Mouse (Mus musculus): ENCODE measurements around the gene Apba2. TPM values are rescaled to one million over a fixed set of nuclear protein-coding genes. Genes with fewer than 3 reads are reported as not detected.

The Apba2 gene
- polyA plus RNA-seq, 1 experiment, result not detected

DNA sequence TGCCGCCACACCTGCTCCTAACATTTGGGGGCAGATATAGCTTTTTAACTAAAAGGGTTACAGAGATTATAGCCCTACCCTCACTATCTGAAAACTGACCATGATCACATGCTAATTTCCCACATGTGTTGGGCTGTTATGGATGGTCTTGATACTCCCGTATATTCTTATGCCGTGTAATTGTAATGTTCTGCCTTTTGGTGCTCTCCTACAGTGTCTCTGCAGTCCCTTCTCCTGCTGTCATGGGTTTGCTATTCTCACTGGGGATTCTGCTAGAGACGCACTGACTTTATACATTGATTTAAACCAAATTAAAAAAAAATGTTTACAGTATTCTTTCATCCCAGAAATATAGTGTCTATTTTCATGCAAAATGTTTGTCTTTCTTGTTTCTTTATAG, 157.4 kb downstream of the Apba2 start:
- Histone ChIP-seq H3K27ac (ENCODE audit: control insufficient read depth, insufficient read depth, low read depth, low read length, poor library complexity) (no peak overlapping the region), H3K4me3 (replicated peaks; ENCODE audit: control insufficient read depth, low read depth, low read length) (no peak overlapping the region), H3K4me1 (ENCODE audit: control insufficient read depth, insufficient read depth, low read length) (no peaks in the 10 kb centered on the region)
- no peak for TF ChIP-seq POLR2A (IDR thresholded peaks at IDR 0.05; ENCODE audit: borderline replicate concordance, control insufficient read depth, low read depth, low read length)
- TF ChIP-seq CTCF (IDR thresholded peaks at IDR 0.05; ENCODE audit: control insufficient read depth, insufficient read depth, low read length), result no peak
- 84% methylated on average over 4 of the region's 4 CpGs for WGBS

DNA sequence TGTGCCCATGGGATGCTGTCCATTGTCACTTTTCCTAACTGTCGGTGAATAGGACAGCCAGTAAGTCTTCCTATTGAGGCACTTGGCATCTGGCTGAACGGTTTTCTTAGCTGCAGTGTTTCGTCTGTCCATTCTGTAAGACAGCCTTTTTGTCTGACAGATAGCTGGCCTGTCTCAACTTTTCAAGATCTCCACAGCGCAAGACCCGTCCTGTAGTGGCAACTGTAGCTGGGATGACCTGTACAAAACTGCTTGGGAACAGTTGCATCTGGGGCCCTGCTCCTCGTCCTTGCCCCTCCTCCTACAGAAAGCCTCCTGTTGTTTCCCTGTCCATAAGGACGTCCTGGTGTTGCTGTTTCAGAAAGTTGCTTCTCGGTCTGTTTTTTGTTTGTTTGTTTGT, 157.8 kb downstream of the Apba2 start:
- Histone ChIP-seq H3K4me1 (ENCODE audit: control insufficient read depth, insufficient read depth, low read length) (no peaks in the 10 kb centered on the region), H3K4me3 (replicated peaks; ENCODE audit: control insufficient read depth, low read depth, low read length) (no peak overlapping the region), H3K27ac (ENCODE audit: control insufficient read depth, insufficient read depth, low read depth, low read length, poor library complexity) (no peak overlapping the region)
- no peak for TF ChIP-seq CTCF (IDR thresholded peaks at IDR 0.05; ENCODE audit: control insufficient read depth, insufficient read depth, low read length)
- TF ChIP-seq POLR2A (IDR thresholded peaks at IDR 0.05; ENCODE audit: borderline replicate concordance, control insufficient read depth, low read depth, low read length), result no peak
- 68% methylated on average over 8 of the region's 8 CpGs for WGBS

GRCm38 (mm10) chr7:64662506-64662905, 161.0 kb downstream of the Apba2 start:
- Histone ChIP-seq H3K4me3 (replicated peaks; ENCODE audit: control insufficient read depth, low read depth, low read length) (no peak overlapping the region), H3K27ac (ENCODE audit: control insufficient read depth, insufficient read depth, low read depth, low read length, poor library complexity) (no peak overlapping the region), H3K4me1 (ENCODE audit: control insufficient read depth, insufficient read depth, low read length) (no peaks in the 10 kb centered on the region)
- TF ChIP-seq CTCF (IDR thresholded peaks at IDR 0.05; ENCODE audit: control insufficient read depth, insufficient read depth, low read length) (no peak), POLR2A (IDR thresholded peaks at IDR 0.05; ENCODE audit: borderline replicate concordance, control insufficient read depth, low read depth, low read length) (no peak)
- 81% methylated on average over 5 of the region's 5 CpGs for WGBS

DNA sequence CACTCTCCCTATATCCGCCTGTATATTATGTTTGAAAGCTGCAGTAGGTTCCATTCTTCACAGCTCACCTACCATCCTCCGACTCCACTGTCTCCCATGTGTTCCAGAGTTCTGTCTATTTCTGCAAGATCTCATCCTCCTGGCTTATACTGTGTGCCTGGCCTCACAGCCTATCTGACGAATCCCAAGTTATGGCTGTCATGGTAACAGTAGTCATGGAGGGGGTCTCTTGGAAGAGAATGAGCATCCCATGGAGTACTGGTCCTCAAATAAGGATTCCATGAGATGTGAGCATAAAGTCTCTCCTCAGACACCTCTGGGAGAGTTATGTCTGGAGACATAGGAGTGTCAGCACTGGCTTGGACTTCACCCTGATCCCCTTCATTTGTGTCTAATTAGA, 162.1 kb downstream of the Apba2 start:
- 74% methylated on average over 3 of the region's 3 CpGs for WGBS
- Histone ChIP-seq H3K4me1 (ENCODE audit: control insufficient read depth, insufficient read depth, low read length) (no peaks in the 10 kb centered on the region), H3K4me3 (replicated peaks; ENCODE audit: control insufficient read depth, low read depth, low read length) (no peak overlapping the region), H3K27ac (ENCODE audit: control insufficient read depth, insufficient read depth, low read depth, low read length, poor library complexity) (no peak overlapping the region)
- TF ChIP-seq CTCF (IDR thresholded peaks at IDR 0.05; ENCODE audit: control insufficient read depth, insufficient read depth, low read length) (no peak), POLR2A (IDR thresholded peaks at IDR 0.05; ENCODE audit: borderline replicate concordance, control insufficient read depth, low read depth, low read length) (no peak)

GRCm38 (mm10) chr7:64665120-64665519, 163.6 kb downstream of the Apba2 start:
- Histone ChIP-seq H3K4me3 (replicated peaks; ENCODE audit: control insufficient read depth, low read depth, low read length) (no peak overlapping the region), H3K4me1 (ENCODE audit: control insufficient read depth, insufficient read depth, low read length) (no peaks in the 10 kb centered on the region), H3K27ac (ENCODE audit: control insufficient read depth, insufficient read depth, low read depth, low read length, poor library complexity) (no peak overlapping the region)
- TF ChIP-seq CTCF (IDR thresholded peaks at IDR 0.05; ENCODE audit: control insufficient read depth, insufficient read depth, low read length), result no peak
- no peak for TF ChIP-seq POLR2A (IDR thresholded peaks at IDR 0.05; ENCODE audit: borderline replicate concordance, control insufficient read depth, low read depth, low read length)
- WGBS, result 27% methylated on average over 7 of the region's 7 CpGs

DNA sequence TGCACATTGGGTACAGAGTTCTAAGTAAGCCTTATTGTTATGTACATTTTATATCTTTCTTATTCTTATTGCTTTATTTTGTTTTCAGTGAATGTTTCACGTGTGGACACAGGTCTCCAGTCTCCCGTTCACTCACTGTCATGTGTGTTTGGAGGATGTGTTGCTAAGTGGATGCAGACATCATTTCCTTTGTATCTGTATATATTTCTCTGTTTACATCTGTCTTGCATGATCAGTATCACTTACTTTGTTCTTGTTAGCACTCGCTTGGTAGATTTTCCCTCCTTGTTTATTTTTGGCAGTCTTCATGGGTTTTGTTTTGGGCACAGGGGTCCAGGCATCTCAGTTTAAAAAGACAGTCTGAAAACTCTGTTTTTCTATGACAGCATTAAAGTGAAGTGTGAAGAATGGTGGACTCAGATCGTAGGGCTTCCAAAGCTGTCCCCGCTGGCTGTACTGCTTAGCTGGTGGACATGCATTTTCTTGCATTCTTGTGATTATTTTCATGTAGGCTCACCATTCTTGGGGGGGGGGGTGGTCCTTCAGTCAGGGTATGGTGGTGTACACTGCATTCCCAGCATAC, 164.3 kb downstream of the Apba2 start:
- TF ChIP-seq CTCF (IDR thresholded peaks at IDR 0.05; ENCODE audit: control insufficient read depth, insufficient read depth, low read length), result no peak
- no peak for TF ChIP-seq POLR2A (IDR thresholded peaks at IDR 0.05; ENCODE audit: borderline replicate concordance, control insufficient read depth, low read depth, low read length)
- WGBS, result 74% methylated on average over 5 of the region's 5 CpGs
- H3K4me1 ChIP-seq (ENCODE audit: control insufficient read depth, insufficient read depth, low read length), result no peaks in the 10 kb centered on the region
- H3K4me3 ChIP-seq (replicated peaks; ENCODE audit: control insufficient read depth, low read depth, low read length), result no peak overlapping the region
- no peak overlapping the region for H3K27ac ChIP-seq (ENCODE audit: control insufficient read depth, insufficient read depth, low read depth, low read length, poor library complexity)

GRCm38 (mm10) chr7:64667959-64668358, 166.5 kb downstream of the Apba2 start:
- no peak for TF ChIP-seq POLR2A (IDR thresholded peaks at IDR 0.05; ENCODE audit: borderline replicate concordance, control insufficient read depth, low read depth, low read length)
- no peak for TF ChIP-seq CTCF (IDR thresholded peaks at IDR 0.05; ENCODE audit: control insufficient read depth, insufficient read depth, low read length)
- no peaks in the 10 kb centered on the region for H3K4me1 ChIP-seq (ENCODE audit: control insufficient read depth, insufficient read depth, low read length)
- WGBS, result 77% methylated on average over 4 of the region's 4 CpGs
- H3K4me3 ChIP-seq (replicated peaks; ENCODE audit: control insufficient read depth, low read depth, low read length), result no peak overlapping the region
- no peak overlapping the region for H3K27ac ChIP-seq (ENCODE audit: control insufficient read depth, insufficient read depth, low read depth, low read length, poor library complexity)

- no peaks in the 10 kb centered on the region for H3K4me1 ChIP-seq (ENCODE audit: control insufficient read depth, insufficient read depth, low read length)
- TF ChIP-seq CTCF (IDR thresholded peaks at IDR 0.05; ENCODE audit: control insufficient read depth, insufficient read depth, low read length) (no peak), POLR2A (IDR thresholded peaks at IDR 0.05; ENCODE audit: borderline replicate concordance, control insufficient read depth, low read depth, low read length) (no peak)
- no peak overlapping the region for H3K4me3 ChIP-seq (replicated peaks; ENCODE audit: control insufficient read depth, low read depth, low read length)
- WGBS, result 80% methylated on average over 10 of the region's 10 CpGs
- no peak overlapping the region for H3K27ac ChIP-seq (ENCODE audit: control insufficient read depth, insufficient read depth, low read depth, low read length, poor library complexity)
Observed at GRCm38 (mm10) chr7:64679771-64680479, 178.4 kb downstream of the Apba2 start.

Data from bone marrow, adult 2 months (tissue).